Mouse (Mus musculus): ENCODE data around the gene Ttll12. TPM values are rescaled to one million over a fixed set of nuclear protein-coding genes. Genes with fewer than 3 reads are reported as not detected.

Ttll12 gene
- polyA plus RNA-seq, 1 experiment from 2014 or later = 63.8 TPM

GRCm38 (mm10) chr15:83568544-83568943, 26.4 kb downstream of the Ttll12 start:
- Histone ChIP-seq H3K4me1 (peaks cover 16% of the 10 kb centered on the region), H3K27ac (no peak overlapping the region), H3K36me3 (peaks cover 2% of the 10 kb centered on the region), H3K4me3 (no peak overlapping the region), H3K27me3 (ENCODE audit: low read depth, poor library complexity, severe bottlenecking) (no peaks in the 10 kb centered on the region), H3K9me3 (replicated peaks) (no peaks in the 10 kb centered on the region)
- WGBS = 95% methylated on average over 5 of the region's 5 CpGs
- DNase-seq (ENCODE audit: low spot score) = no peak

- DNase-seq (ENCODE audit: low spot score) = no peak
- Histone ChIP-seq H3K36me3 (no peaks in the 10 kb centered on the region), H3K27ac (no peak overlapping the region), H3K4me1 (peaks cover 24% of the 10 kb centered on the region), H3K9me3 (replicated peaks) (no peaks in the 10 kb centered on the region), H3K27me3 (ENCODE audit: low read depth, poor library complexity, severe bottlenecking) (no peaks in the 10 kb centered on the region), H3K4me3 (no peak overlapping the region)
- 88% methylated on average over 3 of the region's 3 CpGs for WGBS
Measured at GRCm38 (mm10) chr15:83567728-83568127, 27.2 kb downstream of the Ttll12 start.

GRCm38 (mm10) chr15:83566006-83566405, 29.0 kb downstream of the Ttll12 start:
- DNase-seq (ENCODE audit: low spot score) = no peak
- no peaks in the 10 kb centered on the region for H3K9me3 ChIP-seq (replicated peaks)
- no peak overlapping the region for H3K4me3 ChIP-seq
- H3K4me1 ChIP-seq = peaks cover 28% of the 10 kb centered on the region
- WGBS = 76% methylated on average over 5 of the region's 5 CpGs
- H3K27me3 ChIP-seq (ENCODE audit: low read depth, poor library complexity, severe bottlenecking) = no peaks in the 10 kb centered on the region
- 0 out of 2 replicates have a peak overlapping the region, but pooled peaks have one; percentile 10 for H3K27ac ChIP-seq
- H3K36me3 ChIP-seq = no peaks in the 10 kb centered on the region

GRCm38 (mm10) chr15:83565434-83565833, 29.5 kb downstream of the Ttll12 start:
- H3K27ac ChIP-seq = 0 out of 2 replicates have a peak overlapping the region, but pooled peaks have one; percentile 10
- WGBS = 90% methylated on average over 3 of the region's 3 CpGs
- no peaks in the 10 kb centered on the region for H3K36me3 ChIP-seq
- H3K27me3 ChIP-seq (ENCODE audit: low read depth, poor library complexity, severe bottlenecking) = no peaks in the 10 kb centered on the region
- no peak overlapping the region for H3K4me3 ChIP-seq
- peaks cover 28% of the 10 kb centered on the region for H3K4me1 ChIP-seq
- no peak for DNase-seq (ENCODE audit: low spot score)
- H3K9me3 ChIP-seq (replicated peaks) = no peaks in the 10 kb centered on the region

GRCm38 (mm10) chr15:83563857-83564651, 30.9 kb downstream of the Ttll12 start:
- H3K27ac ChIP-seq = peak overlapping the region; percentile 87
- 3% methylated on average over 27 of the region's 27 CpGs for WGBS
- no peaks in the 10 kb centered on the region for H3K27me3 ChIP-seq (ENCODE audit: low read depth, poor library complexity, severe bottlenecking)
- H3K4me1 ChIP-seq = peaks cover 28% of the 10 kb centered on the region
- DNase-seq (ENCODE audit: low spot score) = peak; percentile 69
- H3K9me3 ChIP-seq (replicated peaks) = no peaks in the 10 kb centered on the region
- H3K36me3 ChIP-seq = no peaks in the 10 kb centered on the region
- H3K4me3 ChIP-seq = peak overlapping the region; percentile 64

GRCm38 (mm10) chr15:83563327-83563856, 31.6 kb downstream of the Ttll12 start, which contains the start of the genes Tspo and Mcat:
TSS of gene Tspo (plus strand) at chr15:83563592.
TSS of gene Mcat (minus strand) at chr15:83563787.
- Histone ChIP-seq H3K36me3 (no peaks in the 10 kb centered on the region), H3K4me1 (peaks cover 28% of the 10 kb centered on the region), H3K4me3 (peak within 1 kb of the TSS; percentile 64), H3K27ac (peak within 1 kb of the TSS; percentile 87), H3K27me3 (ENCODE audit: low read depth, poor library complexity, severe bottlenecking) (no peaks in the 10 kb centered on the region), H3K9me3 (replicated peaks) (no peaks in the 10 kb centered on the region)
- DNase-seq (ENCODE audit: low spot score) = no peak
- WGBS = 4% methylated on average over 28 of the region's 28 CpGs

- WGBS = 38% methylated on average over 15 of the region's 15 CpGs
- H3K9me3 ChIP-seq (replicated peaks) = no peaks in the 10 kb centered on the region
- H3K4me1 ChIP-seq = peaks cover 28% of the 10 kb centered on the region
- no peaks in the 10 kb centered on the region for H3K27me3 ChIP-seq (ENCODE audit: low read depth, poor library complexity, severe bottlenecking)
- DNase-seq (ENCODE audit: low spot score) = peak; percentile 63
- H3K4me3 ChIP-seq = peak overlapping the region; percentile 64
- no peaks in the 10 kb centered on the region for H3K36me3 ChIP-seq
- H3K27ac ChIP-seq = peak overlapping the region; percentile 87; the same call in 1 of the 2 replicates
Measured at GRCm38 (mm10) chr15:83562626-83563270, 32.2 kb downstream of the Ttll12 start.

- 74% methylated on average over 5 of the region's 5 CpGs for WGBS
- no peaks in the 10 kb centered on the region for H3K9me3 ChIP-seq (replicated peaks)
Measured at GRCm38 (mm10) chr15:83560941-83561477, 33.9 kb downstream of the Ttll12 start.

GRCm38 (mm10) chr15:83555161-83555974, 39.6 kb downstream of the Ttll12 start:
- Histone ChIP-seq H3K27ac (peak overlapping the region; percentile 96), H3K27me3 (ENCODE audit: low read depth, poor library complexity, severe bottlenecking) (no peaks in the 10 kb centered on the region), H3K9me3 (replicated peaks) (no peaks in the 10 kb centered on the region), H3K36me3 (peaks cover 34% of the 10 kb centered on the region), H3K4me3 (peak overlapping the region; percentile 74), H3K4me1 (peaks cover 14% of the 10 kb centered on the region; the same call in 1 of the 2 replicates)
- WGBS = under 1% methylated on average over 74 of the region's 74 CpGs
- DNase-seq (ENCODE audit: low spot score) = peak; percentile 93

More at GRCm38 (mm10) chr15:83560941-83561477, 33.9 kb downstream of the Ttll12 start:
- DNase-seq (ENCODE audit: low spot score) = no peak
- H3K4me3 ChIP-seq = no peak overlapping the region
- no peak overlapping the region for H3K27ac ChIP-seq
- no peaks in the 10 kb centered on the region for H3K27me3 ChIP-seq (ENCODE audit: low read depth, poor library complexity, severe bottlenecking)
- no peaks in the 10 kb centered on the region for H3K36me3 ChIP-seq
- peaks cover 28% of the 10 kb centered on the region for H3K4me1 ChIP-seq

- Histone ChIP-seq H3K4me3 (no peak overlapping the region), H3K36me3 (peaks cover 49% of the 10 kb centered on the region), H3K27me3 (ENCODE audit: low read depth, poor library complexity, severe bottlenecking) (no peaks in the 10 kb centered on the region), H3K9me3 (replicated peaks) (no peaks in the 10 kb centered on the region), H3K4me1 (peaks cover 14% of the 10 kb centered on the region; the same call in 1 of the 2 replicates), H3K27ac (no peak overlapping the region)
- DNase-seq (ENCODE audit: low spot score) = no peak
Measured at GRCm38 (mm10) chr15:83553831-83554230, 41.1 kb downstream of the Ttll12 start.

- H3K36me3 ChIP-seq = peaks cover 86% of the 10 kb centered on the region
- peaks cover 8% of the 10 kb centered on the region; the same call in 1 of the 2 replicates for H3K4me1 ChIP-seq
- H3K4me3 ChIP-seq = no peak overlapping the region
- no peak overlapping the region for H3K27ac ChIP-seq
- whole genome bisulfite sequencing = 87% methylated on average over 2 of the region's 2 CpGs
- no peaks in the 10 kb centered on the region for H3K9me3 ChIP-seq (replicated peaks)
- no peak for DNase-seq (ENCODE audit: low spot score)
- no peaks in the 10 kb centered on the region for H3K27me3 ChIP-seq (ENCODE audit: low read depth, poor library complexity, severe bottlenecking)
Measured at GRCm38 (mm10) chr15:83550137-83550536, 44.8 kb downstream of the Ttll12 start.

GRCm38 (mm10) chr15:83547144-83547543, 47.8 kb downstream of the Ttll12 start:
- Histone ChIP-seq H3K4me3 (no peak overlapping the region), H3K36me3 (peaks cover 76% of the 10 kb centered on the region), H3K27ac (no peak overlapping the region), H3K27me3 (ENCODE audit: low read depth, poor library complexity, severe bottlenecking) (no peaks in the 10 kb centered on the region), H3K9me3 (replicated peaks) (no peaks in the 10 kb centered on the region), H3K4me1 (no peaks in the 10 kb centered on the region; the same call in 1 of the 2 replicates)
- no peak for DNase-seq (ENCODE audit: low spot score)
- 93% methylated on average over 8 of the region's 8 CpGs for WGBS
